Mouse (Mus musculus): ENCODE data around the gene Armc12.

GRCm38 (mm10) chr17:28487584-28488257 is 42.9 kb upstream of the Armc12 start:
- no peak for TF ChIP-seq CTCF (IDR thresholded peaks at IDR 0.05; ENCODE audit: low read depth)
- TF ChIP-seq EP300 (IDR thresholded peaks at IDR 0.05; ENCODE audit: low read depth), result no peak
